Mouse (Mus musculus): ENCODE results near the gene Tmem232.

DNA sequence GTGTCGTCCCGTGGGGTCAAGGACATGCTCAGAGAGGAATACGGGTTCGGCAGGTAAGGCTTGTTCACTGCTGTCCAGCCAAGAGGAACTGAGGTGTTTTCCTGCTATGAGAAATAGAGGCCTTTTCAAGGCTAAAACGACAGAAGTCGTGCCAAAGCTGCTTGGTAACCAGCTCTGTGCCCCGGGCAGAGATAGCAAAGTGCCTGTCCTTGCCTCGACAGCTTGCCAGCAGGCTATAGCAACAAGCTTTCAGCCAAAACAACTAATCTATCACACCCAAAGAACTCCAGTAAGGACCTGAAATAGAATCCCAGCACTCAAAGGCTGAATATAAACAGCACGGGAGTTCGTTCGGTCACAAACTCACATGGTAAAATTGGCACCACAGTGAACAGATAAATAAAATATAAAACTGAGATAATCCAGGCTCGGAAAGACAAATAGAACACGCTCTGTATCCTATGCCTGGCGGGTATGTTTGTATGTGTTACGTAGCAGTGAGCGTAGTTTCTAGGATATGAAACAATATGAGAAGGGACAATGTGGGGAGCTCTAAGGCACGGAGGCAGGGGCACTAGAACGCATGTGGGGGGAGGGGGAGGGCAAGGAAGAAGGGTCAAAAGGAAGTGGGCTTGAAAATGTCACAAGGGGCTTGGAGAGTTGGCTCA lies 8.2 kb upstream of the Tmem232 start:
- TF ChIP-seq CTCF (IDR thresholded peaks at IDR 0.05; ENCODE audit: borderline replicate concordance, insufficient read depth, low read depth, low read length) = no peak
- no peak for TF ChIP-seq POLR2A (IDR thresholded peaks at IDR 0.05; ENCODE audit: borderline replicate concordance, insufficient read depth, low read length)
